Mouse (Mus musculus): ENCODE measurements around the gene Slc48a1. TPM values are rescaled to one million over a fixed set of nuclear protein-coding genes. Genes with fewer than 3 reads are reported as not detected.

Gene Slc48a1
- polyA plus RNA-seq, 2 experiments, result 35.0 to 73.9 TPM

- H3K27ac ChIP-seq, result no peak overlapping the region
- no peak for TF ChIP-seq EP300 (IDR thresholded peaks at IDR 0.05; ENCODE audit: low read depth)
- no peaks in the 10 kb centered on the region for H3K36me3 ChIP-seq (replicated peaks; ENCODE audit: control insufficient read depth, insufficient read depth, low read depth)
- no peak overlapping the region for H3K9ac ChIP-seq (replicated peaks)
- H3K27me3 ChIP-seq (ENCODE audit: control insufficient read depth, insufficient read depth, low read length), result no peaks in the 10 kb centered on the region
- H3K4me3 ChIP-seq (ENCODE audit: insufficient read depth in 1 of 2, low read depth in 2 of 2, low read length in 2 of 2), result no peak overlapping the region
- no peak for ATAC-seq (ENCODE audit: insufficient read depth)
- H3K4me1 ChIP-seq (replicated peaks; ENCODE audit: control insufficient read depth in 2 of 2, insufficient read depth in 2 of 2, low read length in 1 of 2), result no peaks in the 10 kb centered on the region
- H3K9me3 ChIP-seq (ENCODE audit: control insufficient read depth, low read length), result no peaks in the 10 kb centered on the region
- H3K4me2 ChIP-seq (ENCODE audit: low read depth), result no peak overlapping the region
- DNase-seq (ENCODE audit: low read depth in 3 of 3, low spot score in 3 of 3), result no peak
- 60% methylated on average over 8 of the region's 8 CpGs for WGBS (ENCODE audit: insufficient replicate concordance)
These were observed 23.0 kb upstream of the Slc48a1 start for GRCm38 (mm10) chr15:97755361-97755760.

- no peaks in the 10 kb centered on the region; the same call in 1 of the 2 replicates for H3K27me3 ChIP-seq (ENCODE audit: control insufficient read depth, insufficient read depth, low read length)
- no peaks in the 10 kb centered on the region for H3K36me3 ChIP-seq (replicated peaks; ENCODE audit: control insufficient read depth, insufficient read depth, low read depth)
- H3K9me3 ChIP-seq (ENCODE audit: control insufficient read depth, low read length), result no peaks in the 10 kb centered on the region
- H3K27ac ChIP-seq, result no peak overlapping the region
- no peaks in the 10 kb centered on the region for H3K4me1 ChIP-seq (replicated peaks; ENCODE audit: control insufficient read depth in 2 of 2, insufficient read depth in 2 of 2, low read length in 1 of 2)
- H3K9ac ChIP-seq (replicated peaks), result no peak overlapping the region
- H3K4me3 ChIP-seq (ENCODE audit: insufficient read depth in 1 of 2, low read depth in 2 of 2, low read length in 2 of 2), result no peak overlapping the region
- DNase-seq (ENCODE audit: low read depth in 3 of 3, low spot score in 3 of 3), result no peak
- no peak for ATAC-seq (ENCODE audit: insufficient read depth)
- no peak overlapping the region for H3K4me2 ChIP-seq (ENCODE audit: low read depth)
- TF ChIP-seq CTCF (IDR thresholded peaks at IDR 0.05; ENCODE audit: low read depth) (no peak), EP300 (IDR thresholded peaks at IDR 0.05; ENCODE audit: low read depth) (no peak)
- WGBS (ENCODE audit: insufficient replicate concordance), result 55% methylated on average over 9 of the region's 9 CpGs
These were observed 18.3 kb upstream of the Slc48a1 start for GRCm38 (mm10) chr15:97760006-97760405.

GRCm38 (mm10) chr15:97760952-97761351 is 17.4 kb upstream of the Slc48a1 start:
- Histone ChIP-seq H3K4me2 (ENCODE audit: low read depth) (no peak overlapping the region; the same call in 1 of the 2 replicates), H3K27ac (no peak overlapping the region), H3K9me3 (ENCODE audit: control insufficient read depth, low read length) (no peaks in the 10 kb centered on the region), H3K36me3 (replicated peaks; ENCODE audit: control insufficient read depth, insufficient read depth, low read depth) (no peaks in the 10 kb centered on the region), H3K4me3 (ENCODE audit: insufficient read depth in 1 of 2, low read depth in 2 of 2, low read length in 2 of 2) (no peak overlapping the region), H3K27me3 (ENCODE audit: control insufficient read depth, insufficient read depth, low read length) (peaks cover 4% of the 10 kb centered on the region; the same call in 1 of the 2 replicates), H3K4me1 (replicated peaks; ENCODE audit: control insufficient read depth in 2 of 2, insufficient read depth in 2 of 2, low read length in 1 of 2) (no peaks in the 10 kb centered on the region), H3K9ac (replicated peaks) (no peak overlapping the region)
- WGBS (ENCODE audit: insufficient replicate concordance), result 64% methylated on average over 5 of the region's 5 CpGs
- DNase-seq (ENCODE audit: low read depth in 3 of 3, low spot score in 3 of 3) (no peak), ATAC-seq (ENCODE audit: insufficient read depth) (no peak)
- TF ChIP-seq EP300 (IDR thresholded peaks at IDR 0.05; ENCODE audit: low read depth), result no peak
- TF ChIP-seq CTCF (IDR thresholded peaks at IDR 0.05; ENCODE audit: low read depth), result no peak

- Histone ChIP-seq H3K27me3 (ENCODE audit: control insufficient read depth, insufficient read depth, low read length) (peaks cover 8% of the 10 kb centered on the region), H3K36me3 (replicated peaks; ENCODE audit: control insufficient read depth, insufficient read depth, low read depth) (no peaks in the 10 kb centered on the region), H3K27ac (no peak overlapping the region), H3K4me3 (ENCODE audit: insufficient read depth in 1 of 2, low read depth in 2 of 2, low read length in 2 of 2) (no peak overlapping the region), H3K9ac (replicated peaks) (no peak overlapping the region), H3K4me2 (ENCODE audit: low read depth) (no peak overlapping the region; the same call in 1 of the 2 replicates), H3K4me1 (replicated peaks; ENCODE audit: control insufficient read depth in 2 of 2, insufficient read depth in 2 of 2, low read length in 1 of 2) (no peaks in the 10 kb centered on the region), H3K9me3 (ENCODE audit: control insufficient read depth, low read length) (no peaks in the 10 kb centered on the region)
- 0 out of 2 replicates have a peak, but pooled peaks have one; percentile 5 for TF ChIP-seq CTCF (IDR thresholded peaks at IDR 0.05; ENCODE audit: low read depth)
- no peak for TF ChIP-seq EP300 (IDR thresholded peaks at IDR 0.05; ENCODE audit: low read depth)
- DNase-seq (ENCODE audit: low read depth in 3 of 3, low spot score in 3 of 3), result no peak
- ATAC-seq (ENCODE audit: insufficient read depth), result no peak
- 65% methylated on average over 13 of the region's 13 CpGs for WGBS (ENCODE audit: insufficient replicate concordance)
These were observed 16.9 kb upstream of the Slc48a1 start for GRCm38 (mm10) chr15:97761438-97761837.

GRCm38 (mm10) chr15:97762733-97763132 is 15.6 kb upstream of the Slc48a1 start:
- H3K9me3 ChIP-seq (ENCODE audit: control insufficient read depth, low read length), result no peaks in the 10 kb centered on the region
- H3K36me3 ChIP-seq (replicated peaks; ENCODE audit: control insufficient read depth, insufficient read depth, low read depth), result no peaks in the 10 kb centered on the region
- H3K4me1 ChIP-seq (replicated peaks; ENCODE audit: control insufficient read depth in 2 of 2, insufficient read depth in 2 of 2, low read length in 1 of 2), result no peaks in the 10 kb centered on the region
- DNase-seq (ENCODE audit: low read depth in 3 of 3, low spot score in 3 of 3), result no peak
- no peak overlapping the region for H3K4me2 ChIP-seq (ENCODE audit: low read depth)
- TF ChIP-seq CTCF (IDR thresholded peaks at IDR 0.05; ENCODE audit: low read depth), result no peak
- no peak for TF ChIP-seq EP300 (IDR thresholded peaks at IDR 0.05; ENCODE audit: low read depth)
- no peak overlapping the region for H3K4me3 ChIP-seq (ENCODE audit: insufficient read depth in 1 of 2, low read depth in 2 of 2, low read length in 2 of 2)
- H3K9ac ChIP-seq (replicated peaks), result no peak overlapping the region
- H3K27me3 ChIP-seq (ENCODE audit: control insufficient read depth, insufficient read depth, low read length), result peaks cover 21% of the 10 kb centered on the region
- WGBS (ENCODE audit: insufficient replicate concordance), result 58% methylated on average over 9 of the region's 9 CpGs
- no peak overlapping the region for H3K27ac ChIP-seq
- no peak for ATAC-seq (ENCODE audit: insufficient read depth)

Data from liver, embryonic 14.5 days (tissue).